Mouse (Mus musculus): Measurements from ENCODE around the gene Parvg. TPM values are rescaled to one million over a fixed set of nuclear protein-coding genes. Genes with fewer than 3 reads are reported as not detected.

The Parvg gene
- polyA plus RNA-seq, 1 experiment = 0.26 TPM

DNA sequence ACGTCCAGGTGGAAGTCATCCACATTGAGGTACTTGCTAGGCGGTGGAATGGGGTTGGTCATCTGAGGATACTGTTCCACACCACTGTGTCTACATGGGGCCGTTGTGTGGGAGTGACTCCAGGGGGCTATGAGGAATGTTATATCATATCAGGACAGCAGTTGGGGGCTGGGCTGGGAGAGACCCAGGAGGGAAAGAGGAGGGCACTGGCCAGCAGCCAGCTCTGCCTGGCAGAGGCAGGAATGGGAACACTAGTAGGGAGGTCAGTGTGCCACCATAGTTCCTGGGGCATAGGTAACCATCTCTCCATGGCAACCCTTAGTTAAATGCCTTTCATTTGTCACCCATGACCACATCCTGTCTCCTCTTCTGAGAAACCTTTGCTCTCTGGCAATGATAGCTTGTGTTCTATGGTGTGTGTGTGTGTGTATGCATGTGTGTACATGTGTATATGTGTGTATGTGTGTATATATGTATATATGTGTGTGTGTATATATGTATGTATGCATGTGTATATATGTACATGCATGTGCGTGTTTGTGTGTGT lies 7.3 kb downstream of the Parvg start:
- no peaks in the 10 kb centered on the region for H3K27me3 ChIP-seq (ENCODE audit: control insufficient read depth)
- no peaks in the 10 kb centered on the region for H3K36me3 ChIP-seq (ENCODE audit: control insufficient read depth)
- no peak overlapping the region for H3K4me3 ChIP-seq (replicated peaks)
- no peaks in the 10 kb centered on the region for H3K9me3 ChIP-seq (ENCODE audit: control insufficient read depth, low read length)
- H3K4me1 ChIP-seq (ENCODE audit: control insufficient read depth) = no peaks in the 10 kb centered on the region
- no peak for TF ChIP-seq TAL1 (IDR thresholded peaks at IDR 0.05; ENCODE audit: low read length)

DNA sequence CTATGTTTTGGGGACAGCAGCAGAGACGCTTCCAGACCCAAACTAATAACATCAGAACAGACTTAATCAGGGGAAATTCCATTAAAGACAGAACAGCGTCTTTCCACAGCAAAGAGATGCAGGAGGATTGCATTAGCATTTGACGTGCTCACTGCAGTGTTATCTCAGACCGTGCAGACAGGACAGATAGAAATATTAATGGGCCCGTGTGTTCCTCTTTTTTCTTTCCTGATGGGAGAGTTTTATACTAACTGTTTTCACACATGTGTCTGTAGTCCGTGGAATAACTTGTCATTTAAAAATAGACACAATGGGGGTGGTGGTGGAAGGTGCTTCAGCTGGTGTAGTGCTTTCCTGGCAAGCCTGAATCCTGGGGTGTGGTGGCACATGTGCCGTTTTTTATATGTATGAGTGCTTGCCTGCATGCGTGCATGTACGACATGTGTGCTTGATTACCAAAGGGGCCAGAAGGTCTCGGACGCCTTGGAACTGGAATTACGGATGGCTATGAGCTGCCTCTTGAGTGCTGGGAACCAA lies 12.5 kb downstream of the Parvg start:
- Histone ChIP-seq H3K9me3 (ENCODE audit: control insufficient read depth, low read length) (no peaks in the 10 kb centered on the region), H3K27me3 (ENCODE audit: control insufficient read depth) (no peaks in the 10 kb centered on the region), H3K36me3 (ENCODE audit: control insufficient read depth) (no peaks in the 10 kb centered on the region), H3K4me3 (replicated peaks) (no peak overlapping the region), H3K4me1 (ENCODE audit: control insufficient read depth) (no peaks in the 10 kb centered on the region)
- TF ChIP-seq TAL1 (IDR thresholded peaks at IDR 0.05; ENCODE audit: low read length) = no peak

DNA sequence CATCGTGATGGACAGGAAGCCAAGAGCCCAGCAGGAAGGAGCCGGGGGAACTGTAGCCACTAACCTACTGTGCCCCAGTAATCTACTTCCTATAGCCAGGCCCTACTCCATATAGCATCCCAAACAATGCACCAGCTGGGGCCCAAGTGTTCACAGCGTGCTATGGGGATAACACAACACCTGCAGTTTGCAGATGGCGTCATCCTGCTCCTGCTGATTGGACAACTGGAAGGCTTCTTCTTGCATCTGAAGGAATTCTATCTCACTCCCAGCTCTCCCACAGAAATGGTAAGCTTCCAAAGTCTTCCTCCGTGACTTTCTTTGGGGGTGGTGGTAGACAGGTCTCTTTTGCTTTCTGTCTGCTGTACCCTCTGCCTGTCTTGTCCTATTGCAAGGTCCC lies 13.8 kb downstream of the Parvg start:
- no peak for TF ChIP-seq GATA1 (IDR thresholded peaks at IDR 0.05; ENCODE audit: low read length)
- no peak for TF ChIP-seq TAL1 (IDR thresholded peaks at IDR 0.05; ENCODE audit: low read length)
- no peaks in the 10 kb centered on the region for H3K9me3 ChIP-seq (ENCODE audit: control insufficient read depth, low read length)
- no peak overlapping the region for H3K4me3 ChIP-seq (replicated peaks)
- H3K27me3 ChIP-seq (ENCODE audit: control insufficient read depth) = no peaks in the 10 kb centered on the region
- H3K4me1 ChIP-seq (ENCODE audit: control insufficient read depth) = no peaks in the 10 kb centered on the region
- H3K36me3 ChIP-seq (ENCODE audit: control insufficient read depth) = no peaks in the 10 kb centered on the region

DNA sequence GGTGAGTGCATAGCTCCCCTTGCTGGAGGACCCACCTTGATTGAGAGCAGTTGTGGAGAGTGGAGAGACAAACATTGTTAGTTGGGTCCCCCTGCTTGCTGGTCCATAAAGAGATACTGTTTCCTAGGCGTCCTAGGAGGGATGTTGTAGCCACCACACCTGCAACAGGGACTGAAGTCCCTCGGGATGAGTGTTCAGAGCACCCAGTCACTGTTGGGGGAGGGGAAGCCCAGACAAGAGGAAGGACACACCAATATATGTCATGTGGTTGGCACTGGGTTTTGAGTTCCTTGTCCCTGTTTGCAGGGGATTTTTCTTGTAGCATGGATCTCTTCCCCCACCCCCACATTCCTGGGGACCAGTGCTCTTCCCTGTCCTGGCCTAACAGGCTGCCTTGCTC lies 17.1 kb downstream of the Parvg start:
- Histone ChIP-seq H3K36me3 (ENCODE audit: control insufficient read depth) (no peaks in the 10 kb centered on the region), H3K9me3 (ENCODE audit: control insufficient read depth, low read length) (no peaks in the 10 kb centered on the region), H3K4me3 (replicated peaks) (no peak overlapping the region), H3K4me1 (ENCODE audit: control insufficient read depth) (no peaks in the 10 kb centered on the region), H3K27me3 (ENCODE audit: control insufficient read depth) (no peaks in the 10 kb centered on the region)
- TF ChIP-seq GATA1 (IDR thresholded peaks at IDR 0.05; ENCODE audit: low read length) (no peak), TAL1 (IDR thresholded peaks at IDR 0.05; ENCODE audit: low read length) (no peak)

DNA sequence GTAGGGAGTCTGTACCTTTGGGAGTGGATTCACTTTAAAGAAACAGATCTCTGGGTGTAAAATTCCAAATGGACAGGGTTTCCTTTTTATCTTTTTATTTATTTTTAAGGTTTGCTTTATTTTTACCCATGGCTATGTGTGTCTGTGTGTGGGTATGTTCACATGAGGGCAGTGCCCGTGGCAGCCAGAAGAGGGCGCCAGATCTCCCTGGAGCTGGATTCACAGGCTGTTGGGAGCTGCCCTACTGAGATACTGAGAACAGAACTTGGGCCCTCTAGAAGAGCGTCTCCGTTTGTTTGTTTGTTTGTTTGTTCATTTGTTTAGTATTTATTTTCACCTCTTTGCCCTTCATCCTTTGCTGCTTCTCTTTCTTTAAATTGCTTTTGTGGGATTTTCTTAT lies 24.9 kb downstream of the Parvg start:
- H3K27me3 ChIP-seq (ENCODE audit: control insufficient read depth) = no peaks in the 10 kb centered on the region
- no peaks in the 10 kb centered on the region for H3K36me3 ChIP-seq (ENCODE audit: control insufficient read depth)
- H3K9me3 ChIP-seq (ENCODE audit: control insufficient read depth, low read length) = peaks cover 9% of the 10 kb centered on the region
- no peak for TF ChIP-seq TAL1 (IDR thresholded peaks at IDR 0.05; ENCODE audit: low read length)
- no peak overlapping the region for H3K4me3 ChIP-seq (replicated peaks)
- no peaks in the 10 kb centered on the region for H3K4me1 ChIP-seq (ENCODE audit: control insufficient read depth)

DNA sequence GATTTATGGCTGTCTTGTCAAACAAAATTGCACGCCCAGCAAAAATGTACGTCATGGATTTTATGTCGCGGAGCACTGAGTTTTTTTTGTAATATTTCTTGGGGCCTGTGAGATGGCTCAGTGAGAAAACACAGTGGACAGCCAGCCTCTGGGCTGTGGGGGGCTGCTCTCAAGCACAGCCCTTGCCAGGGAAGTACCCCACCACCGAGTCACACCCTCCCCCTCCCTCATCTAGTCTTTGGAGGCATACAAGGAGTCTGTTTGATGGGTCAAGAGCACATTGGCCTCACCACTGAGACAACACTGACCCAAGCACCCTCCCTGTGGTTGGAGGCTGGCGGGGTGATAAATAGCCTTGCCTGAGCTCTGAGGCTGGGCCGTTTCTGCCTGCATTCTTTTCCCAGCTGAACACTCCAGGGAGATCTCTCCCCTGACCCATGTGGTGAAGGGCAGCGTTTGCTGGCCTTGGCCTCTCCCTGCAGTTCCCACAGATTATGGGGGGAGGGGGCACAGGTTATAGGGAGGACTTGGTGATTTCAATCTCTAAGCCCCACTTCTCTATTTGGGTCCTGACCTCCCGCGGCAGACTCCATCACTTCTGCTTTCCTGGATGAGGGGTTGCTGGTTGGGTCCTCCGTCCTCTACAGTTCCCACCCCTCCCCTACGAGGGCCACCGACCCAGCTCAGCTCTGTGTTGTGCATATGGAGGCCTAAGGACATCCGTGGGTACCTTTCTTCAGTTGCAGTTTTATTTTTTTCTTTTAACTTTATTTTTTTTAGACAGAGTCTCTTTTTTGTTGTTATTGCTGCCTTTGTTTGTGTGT lies 26.3 kb downstream of the Parvg start:
- H3K9me3 ChIP-seq (ENCODE audit: control insufficient read depth, low read length) = peaks cover 9% of the 10 kb centered on the region
- no peaks in the 10 kb centered on the region for H3K36me3 ChIP-seq (ENCODE audit: control insufficient read depth)

DNA sequence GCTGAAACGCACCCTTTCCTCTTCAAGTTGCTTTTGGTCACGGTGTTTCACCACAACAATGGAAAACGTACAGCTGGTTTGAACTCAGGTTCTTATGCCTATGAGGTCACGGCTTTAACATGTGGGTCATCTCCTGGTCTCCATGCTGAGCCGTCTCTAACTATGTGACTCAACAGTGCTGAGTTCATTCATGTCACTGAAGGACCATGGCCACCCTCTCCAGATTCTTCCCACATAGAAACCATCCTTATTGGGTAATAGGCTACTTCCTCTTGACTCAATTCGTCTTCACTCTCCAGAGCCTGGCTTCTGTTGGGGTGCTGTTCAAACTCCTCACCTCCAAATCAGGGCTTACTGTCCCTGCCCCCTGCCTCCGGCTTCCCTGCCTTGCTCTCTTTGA lies 27.5 kb downstream of the Parvg start:
- Histone ChIP-seq H3K9me3 (ENCODE audit: control insufficient read depth, low read length) (peaks cover 9% of the 10 kb centered on the region), H3K27me3 (ENCODE audit: control insufficient read depth) (no peaks in the 10 kb centered on the region), H3K4me1 (ENCODE audit: control insufficient read depth) (no peaks in the 10 kb centered on the region), H3K4me3 (replicated peaks) (no peak overlapping the region), H3K36me3 (ENCODE audit: control insufficient read depth) (no peaks in the 10 kb centered on the region)
- TF ChIP-seq GATA1 (IDR thresholded peaks at IDR 0.05; ENCODE audit: low read length) = no peak
- TF ChIP-seq TAL1 (IDR thresholded peaks at IDR 0.05; ENCODE audit: low read length) = no peak

More for the DNA sequence above, 26.3 kb downstream of the Parvg start:
- Histone ChIP-seq H3K4me3 (replicated peaks) (no peak overlapping the region), H3K27me3 (ENCODE audit: control insufficient read depth) (no peaks in the 10 kb centered on the region), H3K4me1 (ENCODE audit: control insufficient read depth) (no peaks in the 10 kb centered on the region)
- TF ChIP-seq GATA1 (IDR thresholded peaks at IDR 0.05; ENCODE audit: low read length) (no peak), TAL1 (IDR thresholded peaks at IDR 0.05; ENCODE audit: low read length) (no peak)

DNA sequence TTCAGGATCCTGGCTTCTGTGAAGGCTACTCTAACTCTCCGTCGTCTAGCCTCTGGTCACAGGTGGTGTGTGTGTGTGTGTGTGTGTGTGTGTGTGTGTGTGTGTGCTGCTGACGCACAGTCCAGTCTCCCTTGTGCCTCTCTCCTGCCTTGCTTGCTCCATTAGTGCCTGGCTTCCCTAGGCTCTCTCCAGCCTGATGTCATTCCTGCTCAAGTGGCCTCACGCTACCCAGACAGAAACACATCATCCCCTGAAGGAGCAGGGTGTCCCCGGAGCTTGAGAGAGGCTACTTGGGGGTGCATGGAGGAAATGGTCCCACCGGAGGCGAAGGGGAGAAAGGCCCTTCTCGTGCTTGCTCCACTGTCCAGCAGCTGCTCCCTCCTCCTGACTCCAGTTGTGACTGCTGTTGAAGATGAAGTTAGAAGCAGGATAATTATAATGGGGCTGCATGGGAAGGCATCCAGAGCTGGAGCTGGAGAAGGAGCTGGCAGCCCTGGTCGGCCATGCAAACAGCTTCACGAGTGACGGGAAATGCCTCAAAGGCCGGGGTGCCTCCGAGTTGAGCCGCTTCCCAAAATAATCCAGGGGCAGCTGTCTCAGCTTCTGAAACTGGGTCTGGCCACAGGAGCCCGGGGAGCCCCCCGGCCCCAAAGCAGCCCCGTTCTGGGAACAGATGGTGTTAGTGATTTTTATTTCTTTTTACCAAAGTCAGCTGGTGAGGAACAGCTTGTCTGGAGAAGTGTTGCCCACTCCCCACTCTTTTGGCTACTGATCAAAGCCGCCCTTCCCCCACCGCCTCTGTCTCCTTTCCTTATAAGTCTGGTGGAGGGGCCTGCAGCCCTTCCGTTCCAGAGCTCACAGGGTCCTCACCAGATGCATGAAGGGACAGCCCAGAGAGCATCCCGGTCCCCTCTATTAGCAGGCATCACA lies 28.4 kb downstream of the Parvg start:
- Histone ChIP-seq H3K9me3 (ENCODE audit: control insufficient read depth, low read length) (peaks cover 9% of the 10 kb centered on the region), H3K36me3 (ENCODE audit: control insufficient read depth) (no peaks in the 10 kb centered on the region)

DNA sequence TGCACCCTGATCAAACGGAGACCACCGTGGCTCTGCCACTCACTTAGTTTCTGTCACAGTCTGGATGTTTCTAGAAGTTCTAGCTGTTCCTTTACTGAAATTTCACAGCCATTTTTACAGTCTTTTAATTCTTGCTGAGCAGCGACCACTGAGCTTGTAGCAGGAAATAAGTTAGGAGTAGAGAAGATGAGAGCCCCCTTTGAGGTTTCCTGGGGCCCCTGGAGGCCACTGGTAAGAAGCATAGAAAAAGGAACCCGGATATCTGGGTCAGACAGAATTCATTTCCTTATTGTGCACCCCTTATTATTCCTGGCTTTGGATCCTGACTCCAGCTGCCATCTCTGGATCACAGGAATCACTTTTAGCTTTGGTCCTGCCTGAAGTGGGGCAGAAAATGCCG lies 31.3 kb downstream of the Parvg start:
- Histone ChIP-seq H3K9me3 (ENCODE audit: control insufficient read depth, low read length) (no peaks in the 10 kb centered on the region; the same call in 1 of the 2 replicates), H3K36me3 (ENCODE audit: control insufficient read depth) (no peaks in the 10 kb centered on the region), H3K27me3 (ENCODE audit: control insufficient read depth) (no peaks in the 10 kb centered on the region), H3K4me1 (ENCODE audit: control insufficient read depth) (no peaks in the 10 kb centered on the region), H3K4me3 (replicated peaks) (no peak overlapping the region)
- TF ChIP-seq TAL1 (IDR thresholded peaks at IDR 0.05; ENCODE audit: low read length) = no peak
- no peak for TF ChIP-seq GATA1 (IDR thresholded peaks at IDR 0.05; ENCODE audit: low read length)

More for the DNA sequence above, 28.4 kb downstream of the Parvg start:
- Histone ChIP-seq H3K27me3 (ENCODE audit: control insufficient read depth) (no peaks in the 10 kb centered on the region), H3K4me3 (replicated peaks) (no peak overlapping the region), H3K4me1 (ENCODE audit: control insufficient read depth) (no peaks in the 10 kb centered on the region)
- TF ChIP-seq GATA1 (IDR thresholded peaks at IDR 0.05; ENCODE audit: low read length) = no peak

All from erythroblast, embryonic 14.5 days (primary cell).